Mouse (Mus musculus): ENCODE results near the gene Cct3.
A peak's percentile ranks its signal among the peaks of the same experiment; 100 is the strongest.
"Not testable (repeated sequence)": the region's sequence is repeated elsewhere in the genome, so short reads cannot be mapped to it uniquely, and the experiment has no call there.

Cct3 gene

GRCm38 (mm10) chr3:88296561-88297318, at the start of gene Cct3, which contains the start of gene Tsacc:
Gene Cct3 (plus strand): TSS chr3:88297116.
Gene Tsacc (minus strand): TSS chr3:88296999.
- peak; percentile 92 to 93 for DNase-seq

DNA sequence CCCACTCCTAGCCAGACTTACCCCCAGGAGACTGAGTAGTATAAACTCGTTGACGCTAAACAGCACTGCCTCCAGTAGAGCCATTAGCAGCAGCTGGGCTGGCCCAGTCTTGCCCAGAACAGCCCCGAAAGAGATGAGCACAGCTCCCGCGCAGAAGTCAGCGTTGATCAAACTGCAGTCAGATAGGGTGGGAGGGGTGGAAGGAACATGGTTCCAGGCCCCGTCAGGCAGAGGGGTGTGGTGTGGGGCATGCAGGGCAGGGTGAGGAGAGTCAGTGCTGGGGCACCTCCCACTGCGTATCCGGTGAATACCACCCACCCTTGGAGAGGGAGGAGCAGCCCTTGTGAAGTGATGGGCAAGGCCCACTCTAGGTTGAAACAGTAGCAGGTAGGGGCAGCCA, 49.2 kb upstream of the Cct3 start:
- DNase-seq = no peak

- no peak for DNase-seq
Observed at GRCm38 (mm10) chr3:88248406-88248805, 48.5 kb upstream of the Cct3 start.

GRCm38 (mm10) chr3:88252739-88253138, 44.2 kb upstream of the Cct3 start:
- DNase-seq = no peak

- peak; percentile 49 to 53 for DNase-seq
Observed at GRCm38 (mm10) chr3:88254268-88254926, 42.5 kb upstream of the Cct3 start, which contains the start of gene Rhbg. Gene Rhbg (minus strand): TSS chr3:88254709.

DNA sequence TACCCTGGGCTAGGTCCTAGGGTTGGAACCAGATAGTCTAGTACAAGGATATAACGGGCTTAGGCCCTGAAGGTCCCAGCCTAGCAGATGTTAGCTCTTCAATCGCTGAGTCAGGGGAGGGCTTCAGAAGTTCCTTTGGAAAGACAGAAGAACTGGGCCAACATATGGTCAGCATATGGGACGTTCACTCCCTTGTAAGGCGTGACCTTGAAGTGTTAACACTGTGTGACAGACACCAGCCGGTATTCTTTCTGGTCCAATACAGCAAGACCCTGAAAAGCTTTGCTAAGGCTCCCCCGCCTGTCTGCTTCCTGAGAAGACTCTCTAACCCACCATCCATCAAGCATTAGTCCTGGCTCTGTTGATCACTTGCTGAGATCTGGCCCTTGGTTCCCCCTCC, 41.0 kb upstream of the Cct3 start:
- no peak for DNase-seq

GRCm38 (mm10) chr3:88256382-88256781, 40.5 kb upstream of the Cct3 start:
- DNase-seq = no peak

GRCm38 (mm10) chr3:88262346-88262745, 34.6 kb upstream of the Cct3 start:
- no peak for DNase-seq

GRCm38 (mm10) chr3:88268014-88268413, 28.9 kb upstream of the Cct3 start:
- DNase-seq = not testable (repeated sequence)

- DNase-seq = no peak
Observed at GRCm38 (mm10) chr3:88268991-88269390, 27.9 kb upstream of the Cct3 start.

DNA sequence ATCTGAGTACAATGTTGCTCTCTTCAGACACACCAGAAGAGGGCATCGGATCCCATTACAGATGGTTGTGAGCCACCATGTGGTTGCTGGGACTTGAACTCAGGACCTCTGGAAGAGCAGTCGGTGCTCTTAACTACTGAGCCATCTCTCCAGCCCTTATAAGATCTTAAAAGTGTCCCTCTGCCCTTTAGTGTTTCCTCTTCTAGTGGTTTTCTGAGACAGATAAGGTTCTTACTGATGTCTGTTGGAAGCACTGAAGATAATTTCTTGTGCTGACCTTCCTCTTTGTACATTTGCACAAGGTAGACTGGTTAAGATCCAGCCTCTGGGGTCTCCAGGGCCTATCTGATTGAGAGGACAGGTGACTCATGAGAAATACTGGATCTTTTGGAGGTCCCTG, 25.6 kb upstream of the Cct3 start:
- DNase-seq = not testable (repeated sequence)

DNA sequence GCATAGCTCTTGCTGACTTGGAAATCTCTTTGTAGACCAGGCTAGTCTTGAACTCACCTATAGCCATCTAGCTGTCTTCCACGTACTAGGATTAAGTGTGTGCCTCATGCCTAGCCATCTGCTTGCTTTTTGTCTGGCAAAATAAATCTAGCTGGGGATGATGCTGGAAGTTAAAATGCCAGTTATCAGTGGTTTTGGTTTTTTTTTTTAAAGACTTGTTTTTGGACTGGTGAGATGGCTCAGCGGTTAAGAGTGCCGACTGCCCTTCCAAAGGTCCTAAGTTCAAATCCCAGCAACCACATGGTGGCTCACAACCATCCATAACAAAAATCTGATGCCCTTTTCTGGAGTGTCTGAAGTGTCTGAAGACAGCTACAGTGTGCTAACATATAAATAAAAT, 25.1 kb upstream of the Cct3 start:
- no peak for DNase-seq

- DNase-seq = peak in 1 of 2 experiments; percentile 27
Observed at GRCm38 (mm10) chr3:88274002-88274401, 22.9 kb upstream of the Cct3 start.

- DNase-seq = no peak
Observed at GRCm38 (mm10) chr3:88276121-88276520, 20.8 kb upstream of the Cct3 start.

DNA sequence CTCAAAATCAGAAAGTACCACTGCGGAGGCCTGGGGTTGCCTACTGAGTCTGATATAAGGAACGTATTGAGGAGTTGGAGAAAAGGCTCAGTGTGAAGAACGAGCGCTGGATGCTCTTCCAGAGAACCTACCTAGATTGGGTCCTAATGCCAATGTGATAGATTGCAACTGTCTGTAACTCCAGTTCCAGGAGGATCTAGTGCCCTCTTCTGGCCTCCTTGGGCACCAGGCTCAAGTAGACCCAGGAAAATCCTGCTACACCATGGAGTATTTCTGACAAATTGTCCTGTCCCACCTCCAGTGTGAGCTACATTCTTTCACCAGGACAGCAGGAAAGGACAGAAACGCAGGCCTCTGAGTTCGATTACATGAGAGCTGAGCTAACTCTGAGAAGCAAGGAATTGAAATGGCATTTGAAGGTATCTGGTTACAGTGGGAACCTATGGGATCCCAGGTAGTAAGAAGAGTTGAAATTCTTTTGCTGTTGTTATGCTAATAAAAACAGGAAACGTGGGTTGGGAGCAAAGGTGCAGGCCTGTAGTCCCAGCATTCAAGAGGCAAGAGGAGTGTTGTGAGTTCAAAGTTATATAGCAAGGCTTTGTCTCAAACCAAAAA, 20.3 kb upstream of the Cct3 start:
- no peak for DNase-seq

DNA sequence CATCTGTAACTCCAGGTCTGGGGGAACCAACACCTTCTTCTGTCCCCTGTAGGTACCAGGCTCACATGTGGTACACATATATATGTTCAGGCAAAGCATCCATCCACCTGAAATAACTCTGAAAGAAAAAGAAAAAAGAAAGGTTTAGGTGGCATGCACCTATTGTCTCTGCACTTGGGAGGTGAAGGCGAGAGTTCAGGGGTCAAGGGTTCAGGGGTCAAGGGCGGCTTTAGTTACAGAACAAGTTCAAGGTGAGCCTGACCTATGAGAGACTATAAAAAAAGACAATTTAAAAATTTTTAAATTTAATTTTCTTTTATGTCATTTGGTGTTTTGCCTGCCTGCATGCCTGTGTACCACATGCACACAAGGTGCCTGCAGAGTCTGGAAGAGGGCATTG, 16.9 kb upstream of the Cct3 start:
- DNase-seq = no peak

- DNase-seq = not testable (repeated sequence)
Observed at GRCm38 (mm10) chr3:88281141-88281916, 15.6 kb upstream of the Cct3 start.

DNA sequence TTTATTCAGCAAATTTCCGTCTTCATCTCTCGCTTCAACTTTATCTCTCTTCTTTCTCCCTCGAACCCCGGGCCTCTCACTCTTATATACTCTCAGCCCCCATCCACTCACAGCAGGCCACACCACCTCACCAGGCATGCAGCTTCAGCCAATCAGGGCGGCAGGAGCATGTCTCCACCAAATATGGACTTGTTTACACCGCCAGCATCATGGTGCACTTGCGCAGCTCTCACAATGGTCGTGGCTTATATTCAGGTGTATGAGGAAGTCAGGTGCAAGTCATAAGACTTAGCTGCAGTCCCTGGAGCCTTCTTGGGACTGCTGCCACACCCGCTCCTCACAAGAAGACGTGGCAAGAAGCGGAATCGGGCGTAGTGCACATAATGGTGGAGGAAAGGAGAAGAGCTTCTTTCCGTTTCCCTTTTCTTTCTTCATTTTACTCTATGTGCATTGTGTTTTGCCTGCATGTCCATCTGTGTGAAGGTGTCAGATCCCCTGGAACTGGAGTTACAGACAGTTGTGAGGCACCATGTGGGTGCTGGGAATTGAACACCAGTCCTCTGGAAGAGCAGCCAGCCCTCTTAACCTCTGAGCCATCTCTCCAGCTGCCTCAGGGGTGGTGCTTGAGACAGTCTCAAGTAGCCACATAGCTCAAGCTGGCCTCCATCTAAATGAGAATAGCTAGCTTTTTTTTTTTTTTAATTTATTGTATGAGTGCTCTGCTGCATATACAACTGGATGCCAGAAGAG, 11.9 kb upstream of the Cct3 start:
- DNase-seq = not testable (repeated sequence)

- not testable (repeated sequence) for DNase-seq
Observed at GRCm38 (mm10) chr3:88285565-88285895, 11.4 kb upstream of the Cct3 start.

- no peak for DNase-seq
Observed at GRCm38 (mm10) chr3:88287110-88287509, 9.8 kb upstream of the Cct3 start, which contains the start of gene Gm38392. Gene Gm38392 (minus strand): TSS chr3:88287210.

GRCm38 (mm10) chr3:88288133-88288713, 8.7 kb upstream of the Cct3 start:
- not testable (repeated sequence) for DNase-seq

- DNase-seq = peak; percentile 61 to 69
Observed at GRCm38 (mm10) chr3:88291970-88292369, 4.9 kb upstream of the Cct3 start.

Measured in B cell, adult 2 months (primary cell).